Mouse (Mus musculus) CH12.LX (cell line): Measurements from ENCODE around the gene March4.

Experiments
- CTCF ChIP-seq, 2 experiments: IDR thresholded peaks in 1 of 2; conservative IDR thresholded peaks in 1 of 2; 2 replicates each; pipeline ENCODE4 v1.5.1; 2011 to 2012; ENCODE audit warnings: low read depth in 2 of 2, low read length in 2 of 2, improper control_type of control experiment in 1 of 2, inconsistent platforms in 1 of 2, mild to moderate bottlenecking in 1 of 2, moderate library complexity in 1 of 2
- EP300 ChIP-seq: IDR thresholded peaks from 2 replicates; pipeline ENCODE4 v1.6.1; 2011; ENCODE audit warnings: low read length, improper control_type of control experiment
- JUN ChIP-seq: IDR thresholded peaks from 2 replicates; pipeline ENCODE4 v1.6.1; 2011; ENCODE audit warnings: low read depth, mild to moderate bottlenecking, low read length, improper control_type of control experiment, moderate library complexity; ENCODE audit not compliant: insufficient read depth
- MAX ChIP-seq: IDR thresholded peaks from 2 replicates; pipeline ENCODE4 v1.6.1; 2011; ENCODE audit warnings: low read length, improper control_type of control experiment
- MAZ ChIP-seq: IDR thresholded peaks from 2 replicates; pipeline ENCODE4 v1.6.1; 2012; ENCODE audit warnings: low read depth, mild to moderate bottlenecking, inconsistent platforms, low read length, improper control_type of control experiment, moderate library complexity
- MYC ChIP-seq: IDR thresholded peaks from 2 replicates; pipeline ENCODE4 v1.6.1; 2011; ENCODE audit warnings: low read depth, mild to moderate bottlenecking, improper control_type of control experiment, low read length
- NELFE ChIP-seq: IDR thresholded peaks from 2 replicates; pipeline ENCODE4 v1.6.1; 2011; ENCODE audit warnings: low read depth, low read length, improper control_type of control experiment
- NRF1 ChIP-seq: IDR thresholded peaks from 2 replicates; pipeline ENCODE4 v1.6.1; 2014; ENCODE audit warnings: low read depth, mild to moderate bottlenecking, inconsistent platforms, low read length, improper control_type of control experiment, moderate library complexity
- POLR2A ChIP-seq: IDR thresholded peaks from 2 replicates; pipeline ENCODE4 v1.6.1; 2011; ENCODE audit warnings: low read depth, mild to moderate bottlenecking, improper control_type of control experiment, low read length
- TBP ChIP-seq: conservative IDR thresholded peaks from 2 replicates; pipeline ENCODE4 v1.6.1; 2011; ENCODE audit warnings: low read depth, low read length, improper control_type of control experiment
- TCF12 ChIP-seq: IDR thresholded peaks from 2 replicates; pipeline ENCODE4 v1.6.1; 2014; ENCODE audit warnings: low read depth, mild to moderate bottlenecking, inconsistent platforms, low read length, improper control_type of control experiment
- ZMIZ1 ChIP-seq: IDR thresholded peaks from 2 replicates; pipeline ENCODE4 v1.6.1; 2012; ENCODE audit warnings: low read depth, mild to moderate bottlenecking, inconsistent platforms, low read length, improper control_type of control experiment

GRCm38 (mm10) chr1:72414133-72414532 lies 122.6 kb downstream of the March4 start:
- TF ChIP-seq NELFE (no peak), TCF12 (no peak), POLR2A (no peak), EP300 (no peak), JUN (no peak), MAX (no peak), CTCF (conservative IDR thresholded peaks at IDR 0.05 in 1 of 2, IDR thresholded peaks at IDR 0.05 in 1 of 2; ENCODE audit: low read depth in 2 of 2, low read length in 2 of 2) (no peak), MYC (no peak), NRF1 (no peak), MAZ (no peak), ZMIZ1 (no peak), TBP (no peak)
